ENCODE assay signal across 8 mouse cellular contexts in the genomic region with DNA sequence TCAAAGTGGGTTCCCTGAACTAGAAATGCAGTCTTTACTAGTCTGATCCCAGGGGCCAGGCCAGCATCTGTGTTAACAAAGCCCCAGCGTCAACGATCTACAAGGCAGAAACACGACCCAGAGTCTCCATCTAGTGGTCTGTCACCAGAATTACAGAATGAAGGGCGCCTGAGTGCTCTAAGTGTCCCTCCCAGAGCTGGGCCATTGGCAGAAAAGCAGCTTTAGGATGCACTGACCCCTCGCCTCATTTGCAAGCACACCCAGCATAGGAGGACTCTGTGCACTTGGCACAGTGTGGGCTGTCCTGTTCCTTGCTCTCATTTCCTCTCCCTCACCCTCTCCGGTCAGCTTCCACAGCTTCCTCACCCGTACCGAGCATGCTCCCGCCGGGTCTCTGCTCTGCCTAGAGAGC. TPM values are rescaled to one million over a fixed set of nuclear protein-coding genes. Genes with fewer than 3 reads are reported as not detected.
DNase-seq lines count a peak whose midpoint lies in the region; ATAC-seq and TF ChIP-seq lines count a peak whose summit lies in the region.

No protein-coding gene starts in this region.

- TF ChIP-seq CTCF in gastrocnemius, adult 2 months (IDR thresholded peaks at IDR 0.05) = peak; percentile 90; the same call in 1 of the 2 replicates

- no peak overlapping the region for H3K4me3 ChIP-seq in gastrocnemius, adult 2 months

- intact Hi-C loops in gastrocnemius, adult 2 months (cut with DNase I) = loop anchor here (1.0 kb wide), 2 partner anchors 86 to 168 kb away; no protein-coding TSS in a partner anchor

- peak overlapping the region; percentile 48 for H3K27ac ChIP-seq in gastrocnemius, adult 2 months

- DNase-seq in adipocyte (ENCODE audit: low spot score) = peak; percentile 92
- peak; percentile 58 to 69 for DNase-seq in cerebellum, postnatal 36 days
- peak; percentile 61 for DNase-seq in gastrocnemius, adult 2 months
- DNase-seq in hindlimb bud, embryonic 11.5 days (ENCODE audit: extremely low spot score, low read depth, low spot score) = peak; percentile 85
- peak; percentile 64 for DNase-seq in left cerebral cortex, adult 11 months (ENCODE audit: low spot score)
- DNase-seq in right cerebral cortex, adult 18-20 months = peak; percentile 73
- peak; percentile 49 for DNase-seq in yolk sac, embryonic 10.5 days (ENCODE audit: low spot score)

- ATAC-seq in megakaryocyte, adult 5-6 weeks (ENCODE audit: poor library complexity, severe bottlenecking) = peak; percentile 98

RNA-seq across cellular contexts. Expression of a gene that starts 29.3 kb away (rescaled TPM):
- total RNA-seq in gastrocnemius, adult 2 months (2021) = 100 to 1,000 TPM in 1 of 2 experiments, 10 to 100 TPM in 1; 91.1 to 102 TPM
- total RNA-seq in megakaryocyte, adult 5-6 weeks (2015) = 53.9 and 60.9 TPM in 2 replicates
- total RNA-seq in megakaryocyte, adult 5-6 weeks (2017) = 95.3 and 105 TPM in 2 replicates

RNA-seq across cellular contexts. Expression of a gene that starts 53.9 kb away (rescaled TPM):
- 10 to 100 TPM; 14.9 to 22.8 TPM for total RNA-seq in gastrocnemius, adult 2 months (2021)
- not detected in 2 replicates for total RNA-seq in megakaryocyte, adult 5-6 weeks (2015)
- total RNA-seq in megakaryocyte, adult 5-6 weeks (2017) = not detected in 2 replicates

Comparison
In these comparisons a context has a peak if more than half of its experiments do, and no peak if none do; other contexts are left out.
1. RNA of a gene that starts 53.9 kb away (total RNA-seq): 14.9 to 22.8 TPM in gastrocnemius, adult 2 months; not detected in megakaryocyte, adult 5-6 weeks; every median in the first group is over 10 times any median in the second.
2. Peak in every context shown above with its lines, with median percentiles within 50 percentile points of each other: DNase-seq.